Mouse (Mus musculus) C2C12 (cell line): ENCODE data around the gene Tnpo3.

ENCODE experiments used
- CTCF ChIP-seq: IDR thresholded peaks from one replicate; pipeline ENCODE4 v1.5.1; 2011; ENCODE audit not compliant: control insufficient read depth, insufficient read depth, insufficient read length
- MYOD1 ChIP-seq: IDR thresholded peaks from one replicate; pipeline ENCODE4 v1.6.1; 2011; ENCODE audit warnings: low read depth; ENCODE audit not compliant: control insufficient read depth, insufficient read length

GRCm38 (mm10) chr6:29627756-29628155, 18.1 kb upstream of the Tnpo3 start:
- TF ChIP-seq MYOD1 (no peak), CTCF (no peak)
